Mouse (Mus musculus): ENCODE results near the gene Smap2.

The Smap2 gene

DNA sequence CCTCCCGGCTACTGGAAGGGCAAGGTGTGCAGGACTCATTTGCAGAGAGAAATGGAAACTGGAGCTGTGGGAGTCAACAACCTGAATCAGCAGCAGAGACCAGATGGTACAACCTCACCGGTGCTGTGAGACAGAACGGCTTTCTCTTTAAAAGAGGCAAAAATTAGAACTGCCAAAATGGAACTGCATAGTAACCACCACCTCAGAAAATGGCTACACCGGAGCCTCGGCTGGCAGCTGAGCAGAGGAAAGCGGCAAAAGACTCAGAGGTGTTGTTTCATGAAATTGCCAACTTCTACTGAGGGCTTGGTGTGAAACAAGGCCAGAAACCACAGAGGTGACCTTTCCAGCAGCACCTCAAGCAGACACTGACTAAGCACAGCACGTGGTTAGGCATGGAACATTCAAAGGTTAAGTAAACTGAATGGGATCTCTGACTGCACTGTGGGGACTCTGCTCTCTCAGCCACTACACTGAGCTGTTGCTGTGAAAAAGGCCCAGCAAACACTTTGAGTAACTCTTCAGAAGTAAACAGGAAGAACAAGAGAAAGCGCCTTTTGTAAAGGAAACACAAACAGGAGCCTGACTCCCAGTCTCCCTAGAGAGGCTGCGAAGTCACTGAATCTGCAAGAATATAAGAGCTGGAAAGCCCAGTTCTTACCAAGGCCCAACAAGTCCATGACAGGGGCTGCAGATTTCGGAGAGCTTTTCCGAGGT is 42.2 kb downstream of the Smap2 start:
- DNase-seq (ENCODE audit: low spot score in 2 of 2): peak; percentile 37 to 51

DNA sequence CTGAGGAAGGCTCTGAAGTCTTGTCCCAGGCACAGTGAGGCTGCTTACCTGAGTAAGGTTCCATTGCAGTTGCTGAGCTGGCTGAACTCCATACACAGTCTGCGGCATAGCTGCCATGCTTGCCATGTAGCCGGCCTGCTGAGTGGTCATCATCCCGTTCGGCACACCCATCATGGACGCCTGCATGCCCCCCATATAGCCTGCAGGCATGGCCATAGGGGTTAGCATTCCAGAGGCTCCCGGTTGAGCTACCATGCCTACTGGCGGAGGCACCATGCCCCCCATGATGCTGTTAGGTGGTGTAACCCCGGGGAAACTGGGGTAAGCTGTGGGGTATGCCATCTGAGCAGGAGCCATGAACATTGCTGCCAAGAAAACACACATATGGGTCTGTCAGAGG is 45.2 kb downstream of the Smap2 start:
- DNase-seq (ENCODE audit: low spot score in 2 of 2): no peak

DNA sequence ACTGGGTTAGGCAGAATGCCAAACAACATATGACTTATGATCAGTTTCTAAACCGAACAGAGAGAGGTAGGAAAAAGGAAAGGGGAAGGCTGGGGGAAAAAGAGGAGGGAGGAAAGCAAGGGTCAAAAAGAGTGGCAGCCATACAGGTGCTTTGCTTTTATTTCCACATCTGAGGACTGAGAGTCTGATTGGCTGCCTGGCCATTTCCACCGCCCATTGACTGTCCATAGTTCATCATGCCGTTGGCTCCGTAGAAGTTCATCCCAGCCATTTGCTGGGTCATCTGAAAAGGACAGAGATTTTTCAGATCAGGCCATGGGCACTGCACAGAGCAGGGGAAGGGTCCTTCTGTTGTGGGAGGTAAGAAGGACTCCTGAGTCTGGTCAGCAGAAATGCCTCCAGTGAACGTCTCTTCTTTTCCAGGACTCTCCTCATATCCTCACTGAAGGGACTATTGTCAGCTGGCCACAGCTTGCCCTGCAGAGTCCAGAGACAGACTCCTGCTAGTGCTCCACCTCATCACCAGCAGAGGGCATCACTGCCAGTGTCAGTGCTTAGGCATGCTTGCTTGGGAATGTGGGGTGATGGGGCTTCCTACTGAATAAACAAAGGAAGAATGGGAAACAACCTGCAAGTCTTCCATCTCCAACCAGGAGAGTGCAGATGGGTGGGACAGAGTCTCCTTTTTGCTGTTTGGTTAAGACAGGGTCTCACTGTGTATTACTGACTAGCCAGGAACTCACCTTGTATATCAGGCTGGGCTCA is 47.5 kb downstream of the Smap2 start:
- DNase-seq (ENCODE audit: low spot score in 2 of 2): no peak

DNA sequence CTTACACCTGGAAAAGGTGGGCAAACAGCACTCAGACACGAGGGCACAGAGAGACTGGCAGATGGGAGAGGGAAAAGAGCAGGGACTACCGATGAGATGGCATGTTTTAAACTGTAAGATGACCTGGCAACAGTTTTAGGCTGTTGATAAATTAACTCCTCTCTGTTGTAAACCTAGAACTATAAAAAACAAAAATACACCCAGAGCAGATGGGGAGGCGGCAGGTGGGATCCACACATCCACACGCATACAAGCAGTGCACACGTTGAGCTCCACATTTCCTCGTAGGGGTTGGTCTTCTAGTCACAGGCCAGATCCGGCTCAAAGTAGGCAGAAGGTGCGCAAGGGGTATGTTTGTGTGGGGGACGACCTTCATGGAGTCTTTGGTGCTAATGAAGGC is 48.6 kb downstream of the Smap2 start:
- no peak for DNase-seq (ENCODE audit: low spot score in 2 of 2)

DNA sequence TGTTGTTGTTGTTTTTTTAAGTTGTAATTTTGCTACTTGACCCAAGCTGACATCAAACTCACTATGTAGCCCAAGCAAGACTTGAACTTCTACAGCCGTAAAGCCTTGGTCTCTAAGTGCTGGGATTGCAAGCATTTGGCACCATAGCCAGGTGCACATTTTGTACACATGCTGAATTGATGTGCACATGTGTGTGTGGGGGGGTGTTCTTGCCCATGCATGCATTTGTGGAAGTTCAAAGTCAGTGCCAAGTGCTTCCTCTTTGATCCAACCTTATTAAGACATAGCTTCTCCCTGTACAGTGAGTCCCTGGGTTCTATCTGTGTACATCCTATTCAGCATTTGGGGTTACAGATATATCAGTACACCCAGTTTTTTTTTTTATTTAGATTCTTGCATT is 61.5 kb downstream of the Smap2 start:
- no peak for DNase-seq (ENCODE audit: low spot score in 2 of 2)

DNA sequence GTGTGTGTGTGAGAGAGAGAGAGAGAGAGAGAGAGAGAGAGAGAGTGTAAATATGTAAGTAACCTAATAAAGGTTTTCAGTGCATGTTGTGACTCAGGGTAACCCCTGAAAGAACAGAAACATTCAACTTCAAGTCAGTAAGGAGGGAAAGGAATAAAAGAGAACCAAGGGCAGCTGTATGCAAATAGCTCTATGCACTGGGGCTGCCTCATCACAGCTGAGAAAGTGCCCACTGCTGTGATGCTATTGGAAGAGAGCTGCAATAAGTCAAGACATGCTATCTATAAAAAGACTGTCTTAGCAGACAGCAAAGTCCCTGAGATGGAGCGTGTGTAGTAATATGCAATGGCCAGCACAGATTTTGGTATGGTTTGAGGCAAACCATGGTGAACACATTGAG is 63.4 kb downstream of the Smap2 start:
- DNase-seq (ENCODE audit: low spot score in 2 of 2): no peak

DNA sequence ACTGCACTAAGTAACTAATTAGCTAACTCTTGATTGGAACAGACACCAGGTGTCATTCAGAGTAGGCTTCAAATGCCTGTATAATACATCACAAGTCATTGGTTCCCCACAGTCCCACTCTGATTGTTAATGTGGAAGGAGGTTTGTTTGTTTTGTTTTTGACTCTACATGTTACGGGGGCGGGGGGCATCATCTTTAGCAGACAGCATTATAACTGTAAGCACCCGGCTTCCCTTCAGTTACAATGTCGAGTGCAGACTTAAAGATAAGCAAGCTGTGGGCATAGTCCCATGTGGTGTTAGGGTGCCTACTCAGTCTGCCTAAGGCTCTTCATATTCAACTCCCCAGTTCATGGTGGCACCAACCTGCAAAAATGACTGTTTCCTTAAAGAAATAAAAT is 64.0 kb downstream of the Smap2 start:
- no peak for DNase-seq (ENCODE audit: low spot score in 2 of 2)

DNA sequence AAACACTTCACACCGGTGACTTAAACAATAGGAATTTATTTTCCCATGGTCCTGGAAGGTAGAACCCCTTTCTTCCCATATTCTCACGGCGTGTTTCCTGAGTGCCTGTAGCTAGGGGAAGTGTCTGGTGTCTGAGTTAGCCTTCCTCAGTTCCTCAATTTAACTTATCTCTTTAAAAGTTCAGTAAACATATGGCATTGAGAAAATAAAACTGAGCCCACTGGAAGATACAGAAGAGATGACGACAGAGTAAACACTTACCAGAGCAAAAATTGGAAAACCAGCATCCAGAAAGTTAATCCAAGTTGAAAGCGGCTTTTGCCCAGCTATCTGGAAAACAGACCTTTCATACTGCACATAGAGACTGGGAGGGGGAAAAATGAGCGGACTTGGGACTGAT is 64.9 kb downstream of the Smap2 start:
- DNase-seq (ENCODE audit: low spot score in 2 of 2): no peak

DNA sequence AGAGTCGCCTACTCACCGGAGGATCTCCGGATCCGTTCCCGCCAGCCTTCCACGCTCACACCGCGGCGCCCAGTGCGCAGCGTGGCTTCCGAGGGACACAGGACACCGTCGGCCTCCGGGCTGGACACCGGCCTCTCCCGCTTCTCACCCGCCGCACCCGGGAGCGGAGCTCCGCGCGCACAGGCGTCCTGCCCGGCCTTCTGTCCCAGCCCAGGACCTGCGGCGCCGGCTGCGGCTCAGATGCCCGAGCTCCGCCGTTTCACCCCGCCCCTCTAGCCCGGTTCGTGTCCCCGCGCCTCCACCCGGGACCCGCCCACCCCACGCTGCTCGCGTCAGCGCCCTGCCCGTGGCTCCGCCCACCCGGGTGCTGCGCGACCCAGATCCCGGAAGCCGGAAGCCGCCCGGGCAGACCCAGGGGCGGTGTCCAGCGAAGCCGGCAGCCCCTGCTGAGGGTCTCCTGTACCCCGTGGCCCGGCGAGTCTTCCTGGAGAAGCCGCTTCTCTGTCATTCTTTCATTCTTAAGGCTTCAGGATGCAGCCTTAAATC is 65.5 kb downstream of the Smap2 start, which contains the start of gene Zfp69:
Zfp69 (minus strand) TSS at position 272 of the 546 bp plus-strand sequence.
- peak; percentile 67 to 70 for DNase-seq (ENCODE audit: low spot score in 2 of 2)

DNA sequence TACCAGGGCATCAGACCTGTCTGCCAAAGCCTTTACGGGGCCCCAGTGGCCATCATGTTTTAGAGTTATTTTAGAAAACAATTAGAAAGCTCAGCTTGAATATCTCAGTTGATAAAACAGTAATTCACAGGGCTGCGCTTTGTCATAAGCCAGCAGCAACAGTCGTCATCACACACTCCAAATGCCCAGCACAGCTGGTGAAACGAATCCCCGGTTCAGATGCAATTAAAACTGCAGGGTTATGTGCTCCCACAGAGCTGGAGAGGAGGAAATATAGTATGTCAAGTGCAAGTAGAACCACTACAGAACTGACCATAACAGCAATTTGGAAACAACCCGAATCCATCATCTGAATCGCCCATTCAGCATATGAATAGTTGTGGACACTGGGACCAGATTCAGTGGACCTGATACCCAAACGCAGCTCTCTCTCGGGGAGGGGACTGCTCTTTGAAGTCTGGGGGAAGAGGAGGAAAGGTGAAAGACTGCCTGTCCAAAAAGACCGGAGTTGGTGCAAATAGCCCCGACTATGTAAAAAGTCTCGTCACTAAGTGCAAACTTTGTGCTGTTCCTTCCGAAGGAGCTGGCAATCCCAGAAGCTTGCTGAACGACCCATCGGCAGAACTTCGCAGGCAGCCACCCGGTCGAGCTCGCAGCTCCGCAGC is 66.2 kb downstream of the Smap2 start:
- no peak for DNase-seq (ENCODE audit: low spot score in 2 of 2)

DNA sequence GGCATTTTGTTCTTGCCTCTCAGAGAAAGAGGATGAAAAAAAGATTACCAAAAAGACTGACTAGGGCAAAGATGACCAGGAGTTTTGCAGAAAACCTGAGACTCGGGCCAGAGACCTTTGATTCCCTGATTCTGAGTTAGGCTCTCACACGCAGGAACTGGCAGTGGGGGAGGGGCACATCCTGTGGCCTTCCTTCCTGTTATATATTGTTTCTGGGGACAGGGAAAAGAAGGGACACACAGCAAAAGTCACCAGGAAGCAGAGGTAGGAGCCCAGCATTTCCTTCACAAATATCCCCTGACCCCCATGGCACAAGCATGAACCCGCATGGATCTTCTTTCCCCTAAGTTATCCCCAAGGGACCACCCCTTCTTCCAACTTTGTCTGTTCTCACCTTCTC is 68.1 kb downstream of the Smap2 start:
- no peak for DNase-seq (ENCODE audit: low spot score in 2 of 2)

DNA sequence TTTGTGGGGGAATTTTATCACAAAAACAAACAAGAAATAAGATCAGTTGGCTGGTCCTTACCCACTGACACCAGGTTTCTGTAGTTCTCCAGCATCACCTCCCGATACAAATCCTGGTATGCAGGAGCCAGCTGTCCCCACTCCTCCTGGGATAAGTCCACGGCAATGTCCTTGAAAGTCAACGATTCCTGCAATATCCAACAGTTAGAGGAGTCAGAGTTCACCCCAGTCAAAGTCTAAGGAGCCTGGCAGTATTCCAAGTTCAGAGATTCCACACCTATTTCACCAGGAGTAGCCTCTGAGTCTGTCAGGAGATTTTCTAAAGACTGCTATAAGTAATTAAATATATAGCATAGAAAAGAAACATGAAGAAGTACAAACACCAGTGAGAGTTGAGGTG is 82.0 kb downstream of the Smap2 start:
- no peak for DNase-seq (ENCODE audit: low spot score in 2 of 2)

DNA sequence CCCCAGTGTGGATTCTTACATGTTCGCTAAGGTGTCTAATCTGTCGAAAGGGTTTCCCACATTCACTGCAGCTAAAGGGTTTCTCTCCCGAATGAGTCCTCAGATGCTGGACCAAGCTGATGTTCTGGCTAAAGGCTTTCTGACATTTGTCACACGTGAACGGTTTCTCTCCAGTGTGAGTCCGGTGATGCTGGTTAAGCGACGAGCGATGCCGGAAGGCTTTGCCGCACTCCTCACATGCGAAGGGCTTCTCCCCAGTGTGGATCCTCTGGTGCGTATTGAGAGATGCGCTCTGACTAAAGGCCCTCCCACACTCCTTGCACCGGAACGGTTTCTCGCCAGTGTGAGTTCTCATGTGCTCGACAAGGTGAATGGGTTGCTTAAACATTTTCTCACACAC is 86.3 kb downstream of the Smap2 start:
- no peak for DNase-seq (ENCODE audit: low spot score in 2 of 2)

DNA sequence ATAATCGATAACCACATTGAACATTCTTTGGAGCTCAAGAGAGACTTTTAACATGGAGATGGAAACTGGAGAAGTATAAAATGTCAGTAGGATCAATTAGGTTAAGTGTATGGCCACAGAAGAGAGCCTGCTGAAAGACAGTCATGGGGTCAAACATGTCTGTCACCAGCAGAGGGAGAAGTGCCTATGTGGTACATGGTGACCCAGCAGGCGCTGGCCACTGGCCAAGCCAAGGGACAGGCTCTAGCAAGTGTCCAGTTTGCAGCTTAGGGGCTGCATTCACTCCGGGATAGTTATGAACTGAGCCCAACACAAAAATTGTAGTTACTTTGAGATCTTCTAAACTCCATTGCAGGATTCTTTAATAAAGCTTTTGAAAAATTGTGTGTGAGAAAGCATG is 88.4 kb downstream of the Smap2 start:
- DNase-seq (ENCODE audit: low spot score in 2 of 2): no peak

DNA sequence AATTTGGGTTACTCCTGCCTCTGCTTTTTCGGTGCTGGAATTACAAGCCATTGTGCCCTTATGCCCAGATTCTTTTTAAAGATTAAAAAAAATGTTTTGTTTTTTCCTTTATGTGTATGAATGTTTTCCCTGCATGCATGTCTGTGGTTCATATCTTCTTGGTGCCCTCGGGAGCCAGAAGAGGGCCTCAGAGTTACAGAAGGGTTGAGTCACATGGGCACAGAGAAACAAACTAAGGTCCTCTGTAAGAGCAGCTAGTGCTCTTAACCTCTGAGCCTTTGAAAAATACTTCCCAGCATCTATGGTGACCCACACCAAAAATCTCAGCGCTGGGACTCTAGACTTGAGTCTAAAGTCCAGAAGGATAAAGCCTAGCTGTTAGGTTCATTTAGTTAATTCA is 91.7 kb downstream of the Smap2 start:
- DNase-seq (ENCODE audit: low spot score in 2 of 2): peak in 1 of 2 experiments; percentile 15

DNA sequence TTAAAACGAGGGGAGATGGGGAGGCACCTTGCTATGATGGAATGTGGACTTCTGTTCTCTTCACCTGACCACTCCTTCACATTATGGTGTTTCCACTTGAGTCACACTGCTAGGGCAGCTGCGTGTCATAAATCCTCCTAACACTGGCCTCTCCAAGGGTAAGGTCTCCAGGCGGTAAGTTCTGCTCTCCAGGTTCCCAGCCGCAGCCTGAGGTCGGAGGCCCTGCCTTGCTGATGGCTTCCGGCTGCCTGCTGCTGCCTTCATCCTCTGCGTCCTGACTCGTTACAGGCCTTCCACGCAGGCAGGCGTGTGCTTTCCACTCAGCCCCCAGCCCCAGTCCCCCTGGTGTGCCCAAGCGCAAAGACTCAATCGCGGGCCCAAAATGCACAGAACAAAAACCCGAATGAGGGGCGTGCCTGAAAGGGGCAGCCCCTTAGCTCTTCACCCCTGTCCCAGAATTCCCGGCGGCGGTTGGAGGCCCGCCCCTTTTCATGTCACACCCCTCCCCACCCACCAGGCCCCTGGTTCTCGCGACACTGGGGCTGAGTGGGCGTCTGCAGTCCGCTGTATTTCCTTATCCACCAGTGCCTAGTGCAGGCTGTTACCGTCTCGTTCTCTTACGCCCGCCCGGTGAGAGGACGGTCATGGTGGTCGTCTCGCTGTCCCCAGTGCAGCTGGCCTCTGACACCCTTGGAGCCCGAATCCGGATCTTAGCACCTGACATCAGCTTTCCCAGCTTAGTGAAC is 92.3 kb downstream of the Smap2 start, which contains the start of gene Exo5:
Exo5 (minus strand) TSS at position 464 of the 746 bp plus-strand sequence.
- peak; percentile 81 to 83 for DNase-seq (ENCODE audit: low spot score in 2 of 2)

DNA sequence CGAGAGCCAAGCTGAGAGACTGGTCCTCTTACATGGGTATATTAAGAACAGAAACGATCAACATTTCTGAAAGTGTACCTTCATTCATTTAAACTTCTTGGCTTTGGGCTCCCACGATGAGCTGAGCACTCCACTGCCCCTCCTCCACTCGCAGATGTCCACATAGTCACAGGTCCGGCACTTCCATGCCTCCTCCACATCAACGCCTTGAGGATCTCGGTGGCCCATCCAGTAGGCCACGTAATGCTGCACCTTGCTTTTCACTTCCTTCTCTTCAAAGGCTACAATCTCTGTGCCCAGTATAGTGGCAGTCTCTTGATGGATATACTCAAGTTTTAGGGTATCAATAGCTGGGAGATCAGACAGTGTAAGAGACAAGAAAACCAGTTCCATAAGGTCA is 95.6 kb downstream of the Smap2 start:
- DNase-seq (ENCODE audit: low spot score in 2 of 2): no peak
